Comparison of ENCODE assay signal across 23 mouse cellular contexts in the genomic region with DNA sequence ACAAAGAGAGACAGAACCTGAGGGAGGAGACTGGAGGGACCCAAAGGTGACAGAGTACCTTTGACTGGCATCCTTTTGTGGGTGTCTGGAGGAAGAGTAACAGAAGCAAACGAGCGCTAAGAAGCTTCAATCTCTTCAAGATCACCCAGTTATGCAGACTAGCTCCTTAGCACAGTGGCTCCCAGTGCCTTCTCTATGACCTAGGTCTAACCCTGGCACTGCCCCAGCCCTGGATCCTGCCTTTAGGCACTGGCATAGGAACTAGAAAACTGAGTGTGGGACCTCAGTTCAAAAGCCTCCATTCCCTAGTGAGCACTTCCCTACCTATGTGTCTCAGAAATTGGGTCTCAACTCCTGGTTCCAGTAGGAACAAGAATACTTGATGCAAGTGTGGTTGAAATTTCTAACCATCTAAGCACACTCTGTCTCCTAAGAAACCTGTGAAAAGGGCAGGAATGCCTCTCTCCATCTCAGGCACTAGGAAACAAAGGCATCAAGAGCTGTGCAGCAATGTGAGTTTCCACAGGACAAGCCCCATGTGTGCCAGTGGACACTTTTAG. TPM values are rescaled to one million over a fixed set of nuclear protein-coding genes. Genes with fewer than 3 reads are reported as not detected.
DNase-seq lines count a peak whose midpoint lies in the region; ATAC-seq and TF ChIP-seq lines count a peak whose summit lies in the region.
"Had no signal": no experiment of that assay in that cellular context is flagged by ENCODE, and none has a peak within 500 bp of the region (broad histone marks: within the 10 kb centered on the region; RNA-seq: fewer than 3 reads in every experiment).

No protein-coding gene starts in this region.

- 10% methylated on average over 2 of the region's 2 CpGs for WGBS in hindbrain, embryonic 10.5 days
- 22% methylated on average over 2 of the region's 2 CpGs for WGBS in hindbrain, postnatal 0 days
- WGBS in kidney, embryonic 14.5 days, result 32% methylated on average over 2 of the region's 2 CpGs
- WGBS in midbrain, embryonic 11.5 days, result 6% methylated on average over 2 of the region's 2 CpGs
- WGBS in midbrain, embryonic 14.5 days, result 5% methylated on average over 2 of the region's 2 CpGs
- 31% methylated on average over 2 of the region's 2 CpGs for whole genome bisulfite sequencing in kidney, postnatal 0 days

- ATAC-seq in hindbrain, postnatal 0 days, result no peak
- no peak for ATAC-seq in kidney, embryonic 14.5 days (ENCODE audit: low FRiP score, low TSS enrichment)
- no peak for ATAC-seq in midbrain, embryonic 11.5 days (ENCODE audit: low FRiP score)
- no peak for ATAC-seq in midbrain, embryonic 14.5 days (ENCODE audit: low FRiP score, low TSS enrichment)
- no peak for ATAC-seq in kidney, postnatal 0 days (replicated peaks; ENCODE audit: low FRiP score, low read depth)
- ATAC-seq: forebrain, embryonic 13.5 days; forebrain, postnatal 0 days had no signal

- peak; percentile 20 for DNase-seq in hindbrain, embryonic 10.5 days (ENCODE audit: low spot score)
- DNase-seq in hindbrain, postnatal 0 days (ENCODE audit: low spot score), result no peak
- no peak for DNase-seq in kidney, postnatal 14 days
- DNase-seq in midbrain, embryonic 11.5 days (ENCODE audit: low spot score, missing footprints), result peak; percentile 93
- DNase-seq in midbrain, embryonic 14.5 days, result no peak
- DNase-seq in kidney, postnatal 0 days (ENCODE audit: low spot score), result no peak
- DNase-seq: adrenal gland, postnatal 10 days; cerebellum, adult 11 months; cerebellum, adult 8-10 months; cerebellum, postnatal 14 days; forebrain, postnatal 0 days; gastrocnemius, postnatal 14 days; heart, adult 2 months; heart, postnatal 14 days had no signal

- TF ChIP-seq CTCF in hindbrain, postnatal 0 days (IDR thresholded peaks at IDR 0.05; ENCODE audit: low read depth), result no peak
- TF ChIP-seq CTCF in kidney, postnatal 0 days (IDR thresholded peaks at IDR 0.05; ENCODE audit: low read depth), result no peak

- H3K4me2 ChIP-seq in hindbrain, postnatal 0 days (ENCODE audit: low read depth, low read length), result no peak overlapping the region
- H3K4me2 ChIP-seq in kidney, embryonic 14.5 days (replicated peaks; ENCODE audit: low read depth, low read length), result no peak overlapping the region
- no peak overlapping the region for H3K4me2 ChIP-seq in midbrain, embryonic 11.5 days
- no peak overlapping the region for H3K4me2 ChIP-seq in midbrain, embryonic 14.5 days (ENCODE audit: low read length)
- no peak overlapping the region for H3K4me2 ChIP-seq in kidney, postnatal 0 days (ENCODE audit: low read length)
- H3K4me2 ChIP-seq: forebrain, embryonic 13.5 days; heart, embryonic 11.5 days; heart, embryonic 15.5 days had no signal

- H3K9me3 ChIP-seq in hindbrain, embryonic 10.5 days, result 0 out of 2 replicates have a peak, but pooled peaks cover 5% of the 10 kb centered on the region
- H3K9me3 ChIP-seq in hindbrain, postnatal 0 days (ENCODE audit: low read length), result no peaks in the 10 kb centered on the region
- 0 out of 2 replicates have a peak, but pooled peaks cover 2% of the 10 kb centered on the region for H3K9me3 ChIP-seq in kidney, embryonic 14.5 days (ENCODE audit: control insufficient read depth, low read length)
- 0 out of 2 replicates have a peak, but pooled peaks cover 3% of the 10 kb centered on the region for H3K9me3 ChIP-seq in midbrain, embryonic 11.5 days (ENCODE audit: control insufficient read depth, low read length)
- no peaks in the 10 kb centered on the region for H3K9me3 ChIP-seq in midbrain, embryonic 14.5 days (ENCODE audit: control insufficient read depth, low read length)
- H3K9me3 ChIP-seq in kidney, postnatal 0 days (replicated peaks; ENCODE audit: low read length), result no peaks in the 10 kb centered on the region
- H3K9me3 ChIP-seq: heart, embryonic 15.5 days had no signal

- H3K27me3 ChIP-seq in hindbrain, embryonic 10.5 days (ENCODE audit: insufficient read depth, poor library complexity, severe bottlenecking), result peaks cover 100% of the 10 kb centered on the region
- H3K27me3 ChIP-seq in hindbrain, postnatal 0 days (ENCODE audit: insufficient read depth, low read length), result peaks cover 88% of the 10 kb centered on the region
- H3K27me3 ChIP-seq in kidney, embryonic 14.5 days (ENCODE audit: control insufficient read depth, insufficient read depth, low read length), result peaks cover 58% of the 10 kb centered on the region
- peaks cover 99% of the 10 kb centered on the region for H3K27me3 ChIP-seq in midbrain, embryonic 11.5 days (ENCODE audit: control insufficient read depth, insufficient read depth, low read length)
- H3K27me3 ChIP-seq in midbrain, embryonic 14.5 days (ENCODE audit: control insufficient read depth, insufficient read depth, low read length), result peaks cover 100% of the 10 kb centered on the region
- peaks cover 12% of the 10 kb centered on the region for H3K27me3 ChIP-seq in kidney, postnatal 0 days (ENCODE audit: insufficient read depth, low read length)

- peaks cover 62% of the 10 kb centered on the region for H3K4me1 ChIP-seq in hindbrain, embryonic 10.5 days (replicated peaks)
- H3K4me1 ChIP-seq in hindbrain, postnatal 0 days (ENCODE audit: insufficient read depth, low read length), result no peaks in the 10 kb centered on the region
- H3K4me1 ChIP-seq in kidney, embryonic 14.5 days (ENCODE audit: control insufficient read depth, insufficient read depth, low read length), result peaks cover 25% of the 10 kb centered on the region
- peaks cover 12% of the 10 kb centered on the region for H3K4me1 ChIP-seq in midbrain, embryonic 11.5 days (ENCODE audit: control insufficient read depth, insufficient read depth, low read length)
- H3K4me1 ChIP-seq in midbrain, embryonic 14.5 days (ENCODE audit: control insufficient read depth, insufficient read depth, low read length), result 0 out of 2 replicates have a peak, but pooled peaks cover 4% of the 10 kb centered on the region
- peaks cover 23% of the 10 kb centered on the region for H3K4me1 ChIP-seq in kidney, postnatal 0 days (replicated peaks; ENCODE audit: insufficient read depth, low read length)

- H3K27ac ChIP-seq in hindbrain, embryonic 10.5 days, result no peak overlapping the region
- H3K27ac ChIP-seq in hindbrain, postnatal 0 days, result no peak overlapping the region
- peak overlapping the region; percentile 98; the same call in 1 of the 2 replicates for H3K27ac ChIP-seq in kidney, embryonic 14.5 days (ENCODE audit: low read depth, low read length)
- no peak overlapping the region for H3K27ac ChIP-seq in midbrain, embryonic 11.5 days (ENCODE audit: low read depth, low read length)
- no peak overlapping the region for H3K27ac ChIP-seq in midbrain, embryonic 14.5 days (replicated peaks; ENCODE audit: low read depth, low read length)
- peak overlapping the region; percentile 98 for H3K27ac ChIP-seq in kidney, postnatal 0 days
- H3K27ac ChIP-seq: forebrain, embryonic 13.5 days; heart, adult 2 months; heart, embryonic 15.5 days had no signal

- H3K36me3 ChIP-seq in hindbrain, embryonic 10.5 days, result no peaks in the 10 kb centered on the region
- H3K36me3 ChIP-seq in hindbrain, postnatal 0 days (ENCODE audit: insufficient read depth, low read length), result no peaks in the 10 kb centered on the region
- no peaks in the 10 kb centered on the region for H3K36me3 ChIP-seq in kidney, embryonic 14.5 days (ENCODE audit: control insufficient read depth, insufficient read depth, low read length)
- H3K36me3 ChIP-seq in midbrain, embryonic 11.5 days (ENCODE audit: control insufficient read depth, insufficient read depth, low read length), result no peaks in the 10 kb centered on the region
- no peaks in the 10 kb centered on the region for H3K36me3 ChIP-seq in midbrain, embryonic 14.5 days (ENCODE audit: control insufficient read depth, insufficient read depth, low read length)
- H3K36me3 ChIP-seq in kidney, postnatal 0 days (ENCODE audit: insufficient read depth, low read length), result no peaks in the 10 kb centered on the region
- H3K36me3 ChIP-seq: heart, embryonic 15.5 days had no signal

- no peak overlapping the region for H3K9ac ChIP-seq in hindbrain, postnatal 0 days (replicated peaks; ENCODE audit: low read length)
- no peak overlapping the region for H3K9ac ChIP-seq in kidney, embryonic 14.5 days (ENCODE audit: low read depth, low read length)
- H3K9ac ChIP-seq in midbrain, embryonic 11.5 days (ENCODE audit: low read length), result no peak overlapping the region
- no peak overlapping the region for H3K9ac ChIP-seq in midbrain, embryonic 14.5 days (replicated peaks; ENCODE audit: low read length)
- H3K9ac ChIP-seq in kidney, postnatal 0 days (ENCODE audit: low read depth, low read length), result no peak overlapping the region
- H3K9ac ChIP-seq: forebrain, embryonic 13.5 days; forebrain, postnatal 0 days; heart, embryonic 15.5 days had no signal

- H3K4me3 ChIP-seq in hindbrain, embryonic 10.5 days, result no peak overlapping the region
- H3K4me3 ChIP-seq in hindbrain, postnatal 0 days (ENCODE audit: low read length), result no peak overlapping the region
- H3K4me3 ChIP-seq in kidney, embryonic 14.5 days (ENCODE audit: low read length), result no peak overlapping the region
- H3K4me3 ChIP-seq in midbrain, embryonic 11.5 days (ENCODE audit: low read depth, low read length), result no peak overlapping the region
- no peak overlapping the region for H3K4me3 ChIP-seq in midbrain, embryonic 14.5 days (replicated peaks; ENCODE audit: low read depth, low read length)
- H3K4me3 ChIP-seq in kidney, postnatal 0 days (replicated peaks; ENCODE audit: low read depth, low read length), result no peak overlapping the region
- H3K4me3 ChIP-seq: forebrain, embryonic 13.5 days; heart, adult 2 months; heart, embryonic 15.5 days had no signal

RNA-seq across cellular contexts. Expression of gene Pax2, which starts 11.8 kb away (rescaled TPM):
- polyA plus RNA-seq in hindbrain, embryonic 10.5 days (2016; fragmentation: Nextera tagmentation; extraction: Ambion mirVana), result 3.2 and 8.2 TPM in 2 replicates
- total RNA-seq in hindbrain, postnatal 0 days (2014; rRNA removed), result 8.1 and 9.0 TPM in 2 replicates
- polyA plus RNA-seq in hindbrain, postnatal 0 days (2015; fragmentation: Nextera tagmentation; extraction: Ambion mirVana), result 9.6 and 11.2 TPM in 2 replicates
- 43.3 and 55.9 TPM in 2 replicates for polyA plus RNA-seq in kidney, embryonic 14.5 days (2014; fragmentation: Nextera tagmentation; extraction: Ambion mirVana)
- polyA plus RNA-seq in midbrain, embryonic 11.5 days (2014; fragmentation: Nextera tagmentation; extraction: Ambion mirVana), result 0.34 and 0.57 TPM in 2 replicates
- 1.7 and 1.9 TPM in 2 replicates for polyA plus RNA-seq in midbrain, embryonic 14.5 days (2014; fragmentation: Nextera tagmentation; extraction: Ambion mirVana)
- 27.4 and 29.6 TPM in 2 replicates for polyA plus RNA-seq in kidney, postnatal 0 days (2015; fragmentation: Nextera tagmentation; extraction: Ambion mirVana)
- total RNA-seq: adrenal gland, postnatal 10 days; common myeloid progenitor, adult 5-6 weeks; gastrocnemius, adult 18-20 months; gastrocnemius, postnatal 14 days; heart, adult 2 months; heart, postnatal 14 days; hematopoietic stem cell, adult 5-6 weeks; MEL had no signal
- polyA plus RNA-seq: C2C12; heart, adult 2 months; heart, embryonic 11.5 days; heart, embryonic 15.5 days had no signal

Comparison
In these comparisons a context has a peak if more than half of its experiments do, and no peak if none do; other contexts are left out.
1. DNase-seq: peak in hindbrain, embryonic 10.5 days (single experiment) and midbrain, embryonic 11.5 days (single experiment); none in hindbrain, postnatal 0 days (single experiment), kidney, postnatal 14 days (single experiment), midbrain, embryonic 14.5 days (single experiment) and kidney, postnatal 0 days (single experiment).
2. H3K27ac ChIP-seq: peak in kidney, embryonic 14.5 days (single experiment) and kidney, postnatal 0 days (single experiment); none in hindbrain, embryonic 10.5 days (single experiment), hindbrain, postnatal 0 days (single experiment), midbrain, embryonic 11.5 days (single experiment) and midbrain, embryonic 14.5 days (single experiment).